Comparison of ENCODE assay signal across 9 mouse cellular contexts in the genomic region with DNA sequence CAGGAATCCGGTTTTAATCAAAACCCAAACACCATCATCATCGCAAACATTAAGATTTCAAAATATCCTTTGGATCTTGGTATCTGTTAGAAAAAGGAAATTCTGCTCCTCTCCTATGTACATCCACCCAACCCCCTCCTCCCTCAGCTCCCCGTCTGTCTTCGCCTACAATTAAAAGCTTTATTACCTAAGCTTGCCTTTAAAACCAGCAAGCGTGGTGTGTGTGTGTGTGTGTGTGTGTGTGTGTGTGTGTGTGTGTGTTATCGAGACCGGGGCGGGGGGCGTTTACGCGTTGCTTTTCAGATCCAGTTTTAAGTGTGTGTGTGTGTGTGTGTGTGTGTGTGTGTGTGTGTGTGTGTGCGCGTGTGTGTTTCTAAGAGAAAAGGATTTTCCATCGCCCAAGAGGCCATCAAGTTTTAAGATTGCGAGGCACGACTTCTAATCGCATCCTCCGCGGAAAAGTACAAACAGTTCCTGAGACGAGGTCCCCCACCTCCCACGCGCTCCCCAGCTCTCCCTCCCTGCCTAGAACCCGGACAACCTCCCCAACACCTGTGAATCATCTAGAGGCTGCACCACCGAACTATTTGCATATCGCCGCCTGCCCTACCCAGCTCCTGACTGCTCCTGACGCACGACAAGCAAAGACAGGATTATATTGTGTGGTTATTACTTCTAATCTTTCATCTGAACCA. TPM values are rescaled to one million over a fixed set of nuclear protein-coding genes. Genes with fewer than 3 reads are reported as not detected.
DNase-seq lines count a peak whose midpoint lies in the region; ATAC-seq and TF ChIP-seq lines count a peak whose summit lies in the region.
"Had no signal": no experiment of that assay in that cellular context is flagged by ENCODE, and none has a peak within 500 bp of the region (broad histone marks: within the 10 kb centered on the region; RNA-seq: fewer than 3 reads in every experiment).

No protein-coding gene starts in this region.

- TF ChIP-seq CTCF in cerebellum, adult 2 months (IDR thresholded peaks at IDR 0.05; ENCODE audit: borderline replicate concordance, insufficient read depth, low read depth, low read length), result no peak

- peak overlapping the region; percentile 18 for H3K4me3 ChIP-seq in kidney, embryonic 15.5 days (replicated peaks)
- H3K4me3 ChIP-seq in cerebellum, adult 2 months (replicated peaks; ENCODE audit: insufficient read depth, low read depth, low read length), result peak overlapping the region; percentile 42

- H3K4me1 ChIP-seq in kidney, embryonic 15.5 days, result peaks cover 23% of the 10 kb centered on the region
- peaks cover 4% of the 10 kb centered on the region for H3K4me1 ChIP-seq in cerebellum, adult 2 months (ENCODE audit: control insufficient read depth, insufficient read depth, low read length)

- no peaks in the 10 kb centered on the region for H3K36me3 ChIP-seq in kidney, embryonic 15.5 days

- no peaks in the 10 kb centered on the region for H3K9me3 ChIP-seq in kidney, embryonic 15.5 days (replicated peaks)

- H3K4me2 ChIP-seq in kidney, embryonic 15.5 days, result peak overlapping the region; percentile 67

- ATAC-seq in kidney, embryonic 15.5 days (replicated peaks; ENCODE audit: low FRiP score), result no peak

- TF ChIP-seq POLR2A in cerebellum, adult 2 months (IDR thresholded peaks at IDR 0.05; ENCODE audit: borderline replicate concordance, insufficient read depth, low read length), result peak; percentile 49; the same call in 1 of the 2 replicates

- H3K27me3 ChIP-seq in kidney, embryonic 15.5 days, result peaks cover 25% of the 10 kb centered on the region
- no peaks in the 10 kb centered on the region for H3K27me3 ChIP-seq in cerebellum, adult 2 months (ENCODE audit: control insufficient read depth, insufficient read depth, low read length)

- no peak overlapping the region for H3K27ac ChIP-seq in kidney, embryonic 15.5 days
- peak overlapping the region; percentile 94 for H3K27ac ChIP-seq in cerebellum, adult 2 months (ENCODE audit: insufficient read depth, low read length)
- H3K27ac ChIP-seq: kidney, postnatal 0 days had no signal

- WGBS in kidney, embryonic 15.5 days, result 4% methylated on average over 23 of the region's 28 CpGs
- 4% methylated on average over 28 of the region's 28 CpGs for WGBS in cerebellum, adult 2 months

- no peak for DNase-seq in kidney, postnatal 14 days
- peak; percentile 84 to 89 for DNase-seq in cerebellum, adult 2 months
- peak; percentile 88 to 89 for DNase-seq in frontal cortex, adult 2 months (ENCODE audit: extremely low spot score in 1 of 2, low spot score in 1 of 2)
- DNase-seq in left cerebral cortex, adult 8-10 months (ENCODE audit: low spot score in 2 of 2), result peak; percentile 66 to 92
- DNase-seq in retina, adult 2 months (ENCODE audit: low read depth, low spot score), result peak; percentile 45
- no peak for DNase-seq in thymus, postnatal 14 days
- no peak for DNase-seq in gastrocnemius, adult 18-20 months (ENCODE audit: low spot score)

- no peak overlapping the region for H3K9ac ChIP-seq in kidney, embryonic 15.5 days

RNA-seq across cellular contexts. Expression of a gene that starts 1.4 kb away (rescaled TPM):
- 2.1 and 6.7 TPM in 2 replicates for polyA plus RNA-seq in kidney, embryonic 15.5 days (2015; fragmentation: Nextera tagmentation; extraction: Ambion mirVana)
- 2,833 and 3,013 TPM in 2 replicates for polyA plus RNA-seq in cerebellum, adult 2 months (2012; rRNA removed)
- 2,537 and 2,736 TPM in 2 replicates for polyA plus RNA-seq in frontal cortex, adult 2 months (2012; rRNA removed)
- 1,000 to 10,000 TPM; 2,805 to 3,008 (median 2,879) TPM for total RNA-seq in left cerebral cortex, adult 8-10 months (2022)
- total RNA-seq in gastrocnemius, adult 18-20 months (2021), result not detected

Comparison
In these comparisons a context has a peak if more than half of its experiments do, and no peak if none do; other contexts are left out.
1. DNase-seq: peak in cerebellum, adult 2 months (2 of 2), frontal cortex, adult 2 months (2 of 2), left cerebral cortex, adult 8-10 months (2 of 2) and retina, adult 2 months (single experiment); none in kidney, postnatal 14 days (single experiment), thymus, postnatal 14 days (single experiment) and gastrocnemius, adult 18-20 months (single experiment).
2. RNA of a gene that starts 1.4 kb away (polyA plus RNA-seq): 2,833 to 3,013 TPM in cerebellum, adult 2 months and 2,537 to 2,736 TPM in frontal cortex, adult 2 months; 2.1 to 6.7 TPM in kidney, embryonic 15.5 days; every median in the first group is over 100 times any median in the second.